Mouse (Mus musculus) MEL (cell line): ENCODE measurements around the gene Spata21. TPM values are rescaled to one million over a fixed set of nuclear protein-coding genes. Genes with fewer than 3 reads are reported as not detected.

Experiments
- DNase-seq: peaks from one replicate; pipeline ENCODE4 v3.0.0; 2011; ENCODE audit warnings: low read depth, low spot score
- H3K27ac ChIP-seq: 2 replicates; pipeline ENCODE4 v1.5.1; 2012; ENCODE audit warnings: low read depth, mild to moderate bottlenecking, control low read depth, low read length, moderate library complexity; ENCODE audit not compliant: control insufficient read depth
- H3K27me3 ChIP-seq, 2 experiments: fragments of 150-350 bp in 1 of 2; sonication (generic) in 1 of 2; 2 replicates each; pipeline ENCODE4 v1.6.1; 2012; ENCODE audit warnings: low read length in 2 of 2, mild to moderate bottlenecking in 2 of 2, improper control_type of control experiment in 1 of 2, moderate library complexity in 1 of 2; ENCODE audit not compliant: insufficient read depth in 2 of 2, control insufficient read depth in 1 of 2
- H3K36me3 ChIP-seq, 2 experiments: 2 replicates each; pipeline ENCODE4 v1.6.1; 2012 to 2014; ENCODE audit warnings: low read length in 2 of 2, improper control_type of control experiment in 1 of 2, inconsistent platforms in 1 of 2, mild to moderate bottlenecking in 1 of 2; ENCODE audit not compliant: insufficient read depth in 2 of 2, control insufficient read depth in 1 of 2
- H3K4me1 ChIP-seq, 2 experiments: fragments of 150-350 bp in 1 of 2; sonication (generic) in 1 of 2; 2 replicates each; pipeline ENCODE4 v1.6.1; 2012; ENCODE audit warnings: low read length in 2 of 2, improper control_type of control experiment in 1 of 2, mild to moderate bottlenecking in 1 of 2; ENCODE audit not compliant: insufficient read depth in 2 of 2, control insufficient read depth in 1 of 2
- H3K4me3 ChIP-seq, 2 experiments: fragments of 150-350 bp in 1 of 2; sonication (generic) in 1 of 2; 2 replicates each; pipeline ENCODE4 v1.5.1; 2012; ENCODE audit warnings: low read depth in 2 of 2, low read length in 2 of 2, mild to moderate bottlenecking in 2 of 2, moderate library complexity in 2 of 2, control low read depth in 1 of 2, improper control_type of control experiment in 1 of 2; ENCODE audit not compliant: control insufficient read depth in 1 of 2, insufficient read depth in 1 of 2
- H3K79me2 ChIP-seq: 2 replicates; pipeline ENCODE4 v1.6.1; 2012; ENCODE audit warnings: mild to moderate bottlenecking, low read length, moderate library complexity; ENCODE audit not compliant: control insufficient read depth, poor library complexity, insufficient read depth
- H3K9ac ChIP-seq: 2 replicates; pipeline ENCODE4 v1.6.1; 2012; ENCODE audit warnings: low read depth, mild to moderate bottlenecking, control low read depth, low read length, moderate library complexity; ENCODE audit not compliant: control insufficient read depth, poor library complexity, severe bottlenecking
- H3K9me3 ChIP-seq: fragments of 150-350 bp; sonication (generic); replicated peaks from 2 replicates; pipeline ENCODE4 v1.6.1; 2012; ENCODE audit warnings: mild to moderate bottlenecking, low read length, improper control_type of control experiment, moderate library complexity; ENCODE audit not compliant: insufficient read depth
- CHD1 ChIP-seq: IDR thresholded peaks from 2 replicates; pipeline ENCODE4 v1.6.1; 2012; ENCODE audit warnings: low read depth, mild to moderate bottlenecking, inconsistent platforms, low read length, improper control_type of control experiment
- CHD2 ChIP-seq: IDR thresholded peaks from 2 replicates; pipeline ENCODE4 v1.6.1; 2011; ENCODE audit warnings: low read length, improper control_type of control experiment
- EP300 ChIP-seq, 2 experiments: IDR thresholded peaks; 2 replicates each; pipeline ENCODE4 v1.6.1; 2011; ENCODE audit warnings: improper control_type of control experiment in 2 of 2, low read length in 2 of 2, low read depth in 1 of 2, mild to moderate bottlenecking in 1 of 2
- ETS1 ChIP-seq: IDR thresholded peaks from 2 replicates; pipeline ENCODE4 v1.6.1; 2012; ENCODE audit warnings: low read depth, mild to moderate bottlenecking, inconsistent platforms, low read length, improper control_type of control experiment, moderate library complexity
- GABPA ChIP-seq: IDR thresholded peaks from 2 replicates; pipeline ENCODE4 v1.6.1; 2012; ENCODE audit warnings: low read depth, mild to moderate bottlenecking, inconsistent platforms, low read length, improper control_type of control experiment, moderate library complexity
- GATA1 ChIP-seq: IDR thresholded peaks from 2 replicates; pipeline ENCODE4 v1.6.1; 2011; ENCODE audit warnings: low read depth, low read length, improper control_type of control experiment
- JUND ChIP-seq: IDR thresholded peaks from 2 replicates; pipeline ENCODE4 v1.6.1; 2011; ENCODE audit warnings: low read depth, mild to moderate bottlenecking, improper control_type of control experiment, low read length
- MXI1 ChIP-seq: IDR thresholded peaks from 2 replicates; pipeline ENCODE4 v1.6.1; 2011; ENCODE audit warnings: mild to moderate bottlenecking, low read depth, low read length, improper control_type of control experiment
- NELFE ChIP-seq: IDR thresholded peaks from 2 replicates; pipeline ENCODE4 v1.6.1; 2011; ENCODE audit warnings: low read depth, low read length, improper control_type of control experiment
- NRF1 ChIP-seq: IDR thresholded peaks from 2 replicates; pipeline ENCODE4 v1.6.1; 2014; ENCODE audit warnings: low read depth, mild to moderate bottlenecking, inconsistent platforms, low read length, improper control_type of control experiment, moderate library complexity; ENCODE audit not compliant: poor library complexity, insufficient read depth, severe bottlenecking
- POLR2A ChIP-seq, 2 experiments: IDR thresholded peaks; 2 replicates each; pipeline ENCODE4 v1.6.1; 2011 to 2012; ENCODE audit warnings: low read length in 2 of 2, mild to moderate bottlenecking in 2 of 2, control low read depth in 1 of 2, improper control_type of control experiment in 1 of 2, low read depth in 1 of 2, moderate library complexity in 1 of 2; ENCODE audit not compliant: control insufficient read depth in 1 of 2, insufficient read depth in 1 of 2, poor library complexity in 1 of 2
- POLR2AphosphoS2 ChIP-seq: IDR thresholded peaks from 2 replicates; pipeline ENCODE4 v1.6.1; 2011; ENCODE audit warnings: low read length, improper control_type of control experiment
- POLR2AphosphoS5 ChIP-seq: IDR thresholded peaks from 2 replicates; pipeline ENCODE4 v1.6.1; 2012; ENCODE audit warnings: low read depth, borderline replicate concordance, mild to moderate bottlenecking, inconsistent platforms, low read length, moderate library complexity, mixed read lengths
- TBP ChIP-seq: IDR thresholded peaks from 2 replicates; pipeline ENCODE4 v1.8.0; 2011; ENCODE audit warnings: low read depth, low read length, improper control_type of control experiment
- UBTF ChIP-seq: IDR thresholded peaks from 2 replicates; pipeline ENCODE4 v1.6.1; 2012; ENCODE audit warnings: low read depth, mild to moderate bottlenecking, inconsistent platforms, low read length, improper control_type of control experiment, moderate library complexity, borderline replicate concordance; ENCODE audit not compliant: insufficient read depth
- USF2 ChIP-seq, 2 experiments: IDR thresholded peaks; 2 replicates each; pipeline ENCODE4 v1.6.1; 2011 to 2012; ENCODE audit warnings: improper control_type of control experiment in 2 of 2, low read length in 2 of 2, borderline replicate concordance in 1 of 2, inconsistent platforms in 1 of 2, low read depth in 1 of 2, mild to moderate bottlenecking in 1 of 2; ENCODE audit not compliant: insufficient read depth in 1 of 2
- ZC3H11A ChIP-seq: IDR thresholded peaks from 2 replicates; pipeline ENCODE4 v1.6.1; 2012; ENCODE audit warnings: low read depth, mild to moderate bottlenecking, inconsistent platforms, low read length, improper control_type of control experiment
- ZMIZ1 ChIP-seq: IDR thresholded peaks from 2 replicates; pipeline ENCODE4 v1.6.1; 2012; ENCODE audit warnings: low read depth, mild to moderate bottlenecking, inconsistent platforms, low read length, improper control_type of control experiment, moderate library complexity
- ZNF384 ChIP-seq: IDR thresholded peaks from 2 replicates; pipeline ENCODE4 v1.6.1; 2012; ENCODE audit warnings: low read depth, mild to moderate bottlenecking, inconsistent platforms, low read length, improper control_type of control experiment
- polyA plus RNA-seq, 2 experiments: library from polyadenylated mRNA; stranded (reverse) in 1 of 2; unstranded in 1 of 2; fragments of >175 nt in 1 of 2; fragments of >200 nt in 1 of 2; gene quantifications; 2 replicates each; pipeline versions ENCODE4 v1.2.1 to v1.2.4; 2012; ENCODE audit warnings: low replicate concordance in 2 of 2, low read depth in 1 of 2; ENCODE audit not compliant: insufficient read length in 2 of 2, insufficient read depth in 1 of 2, missing spikeins in 1 of 2
- total RNA-seq: library from RNA; depleted of rRNA; stranded (reverse); fragments of 300-350 nt; gene quantifications from 2 replicates; pipeline ENCODE4 v1.2.3, GENCODE M21; 2012

Spata21 gene
- total and polyA plus RNA-seq, 3 experiments, result not detected

DNA sequence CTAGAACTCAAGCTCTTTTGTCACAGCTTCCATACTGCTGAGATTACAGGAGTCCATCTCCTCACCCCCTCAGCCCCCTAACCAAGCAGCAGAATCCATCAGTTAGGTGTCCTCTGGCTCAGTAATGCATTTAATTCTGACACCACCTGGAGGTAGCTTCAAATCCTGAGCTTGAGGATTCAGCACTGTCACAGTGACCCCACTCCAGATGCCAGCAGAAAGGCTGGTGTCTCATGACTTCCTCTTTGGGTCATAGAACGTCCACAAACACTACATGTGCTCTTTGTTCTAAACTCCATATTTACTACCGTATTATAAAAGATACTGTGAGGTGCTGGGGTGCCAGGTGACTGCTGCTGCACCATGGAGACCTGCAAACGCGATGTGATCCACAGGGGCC, 69.4 kb downstream of the Spata21 start:
- no peak overlapping the region for H3K4me3 ChIP-seq
- peaks cover 17 to 37% of the 10 kb centered on the region in 2 experiments for H3K4me1 ChIP-seq

DNA sequence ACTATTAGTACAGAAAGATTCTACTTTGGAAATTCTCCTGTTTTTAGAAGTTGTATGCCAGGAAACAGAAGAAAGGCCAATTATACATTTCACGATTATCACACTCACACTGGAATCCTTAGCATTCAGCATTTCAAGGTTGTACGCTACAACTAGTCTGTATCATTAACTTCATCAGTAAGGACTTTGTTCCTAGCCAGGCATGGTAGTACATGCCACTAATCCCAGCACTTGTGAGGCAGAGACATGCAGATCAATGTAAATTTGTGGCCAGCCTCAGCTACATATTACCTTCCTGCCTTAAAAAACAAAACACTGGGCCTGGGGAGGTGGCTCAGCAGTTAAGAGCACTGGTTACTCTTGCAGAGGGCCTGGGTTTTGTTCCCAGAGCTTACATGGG, 70.5 kb downstream of the Spata21 start:
- peaks cover 3 to 36% of the 10 kb centered on the region in 2 experiments; a peak in 3 of 4 replicates for H3K36me3 ChIP-seq
- no peak overlapping the region for H3K27ac ChIP-seq
- no peaks in the 10 kb centered on the region for H3K9me3 ChIP-seq
- DNase-seq, result no peak
- no peak overlapping the region; the same call in 1 of the 2 replicates for H3K9ac ChIP-seq
- H3K79me2 ChIP-seq, result peaks cover 43% of the 10 kb centered on the region
- no peak for TF ChIP-seq NELFE
- no peak for TF ChIP-seq ETS1
- no peak for TF ChIP-seq MXI1
- TF ChIP-seq EP300 (IDR thresholded peaks at IDR 0.05; ENCODE audit: low read depth in 1 of 2, low read length in 2 of 2), result no peak
- no peak for TF ChIP-seq GATA1
- no peak for TF ChIP-seq ZMIZ1
- no peak for TF ChIP-seq POLR2AphosphoS2
- TF ChIP-seq ZNF384, result no peak
- TF ChIP-seq CHD1, result no peak
- TF ChIP-seq, all 39 proteins: peak for 0
- Histone ChIP-seq H3K4me3 (no peak overlapping the region), H3K4me1 (peaks cover 17 to 37% of the 10 kb centered on the region in 2 experiments), H3K27me3 (no peaks in the 10 kb centered on the region)

More for the DNA sequence above, 69.4 kb downstream of the Spata21 start:
- H3K79me2 ChIP-seq, result peaks cover 41% of the 10 kb centered on the region
- no peak for DNase-seq
- peaks cover 0 to 36% of the 10 kb centered on the region in 2 experiments; a peak in 2 of 4 replicates for H3K36me3 ChIP-seq
- TF ChIP-seq POLR2A (IDR thresholded peaks at IDR 0.05; ENCODE audit: control insufficient read depth in 1 of 2, insufficient read depth in 1 of 2, low read depth in 1 of 2, low read length in 2 of 2, poor library complexity in 1 of 2) (no peak), POLR2AphosphoS2 (no peak), USF2 (IDR thresholded peaks at IDR 0.05; ENCODE audit: borderline replicate concordance in 1 of 2, insufficient read depth in 1 of 2, low read depth in 1 of 2, low read length in 2 of 2) (no peak), TBP (no peak), POLR2AphosphoS5 (no peak), ZMIZ1 (no peak), GATA1 (no peak), NRF1 (no peak), CHD2 (no peak), UBTF (no peak), ZC3H11A (no peak), GABPA (no peak), JUND (no peak)
- no peaks in the 10 kb centered on the region for H3K27me3 ChIP-seq
- no peak overlapping the region for H3K9ac ChIP-seq
- no peak overlapping the region for H3K27ac ChIP-seq
- no peaks in the 10 kb centered on the region for H3K9me3 ChIP-seq
